Mouse (Mus musculus) kidney, postnatal 10 days (tissue): ENCODE data around the gene Acvr1.

Source experiments
- DNase-seq: peaks from one replicate; pipeline ENCODE4 v3.0.0; 2021; ENCODE audit warnings: mixed read lengths

Gene Acvr1

GRCm38 (mm10) chr2:58552296-58552695 is 14.7 kb downstream of the Acvr1 start:
- DNase-seq: no peak

DNA sequence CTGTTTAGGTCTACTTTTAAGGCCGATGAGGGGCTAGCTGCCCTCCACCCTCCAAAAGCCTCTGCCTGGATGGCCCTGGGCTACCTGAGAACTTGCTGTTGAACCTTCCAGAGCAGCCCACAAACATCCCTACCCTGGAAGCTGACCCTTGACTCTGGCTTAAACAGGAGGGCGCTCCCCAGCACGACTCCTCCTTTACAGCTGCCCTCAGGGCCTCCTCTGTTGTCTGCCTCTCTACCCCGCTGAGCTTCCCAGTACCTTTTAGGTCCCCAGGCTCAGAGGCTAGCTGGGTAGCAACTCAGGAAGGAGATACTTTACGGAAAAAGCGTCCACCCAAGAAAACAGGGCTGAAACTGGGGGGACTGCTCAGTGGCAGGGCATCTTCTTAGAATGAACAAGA is 15.1 kb downstream of the Acvr1 start:
- DNase-seq: no peak

GRCm38 (mm10) chr2:58550488-58550887 is 16.5 kb downstream of the Acvr1 start:
- no peak for DNase-seq

GRCm38 (mm10) chr2:58549960-58550359 is 17.0 kb downstream of the Acvr1 start:
- no peak for DNase-seq

DNA sequence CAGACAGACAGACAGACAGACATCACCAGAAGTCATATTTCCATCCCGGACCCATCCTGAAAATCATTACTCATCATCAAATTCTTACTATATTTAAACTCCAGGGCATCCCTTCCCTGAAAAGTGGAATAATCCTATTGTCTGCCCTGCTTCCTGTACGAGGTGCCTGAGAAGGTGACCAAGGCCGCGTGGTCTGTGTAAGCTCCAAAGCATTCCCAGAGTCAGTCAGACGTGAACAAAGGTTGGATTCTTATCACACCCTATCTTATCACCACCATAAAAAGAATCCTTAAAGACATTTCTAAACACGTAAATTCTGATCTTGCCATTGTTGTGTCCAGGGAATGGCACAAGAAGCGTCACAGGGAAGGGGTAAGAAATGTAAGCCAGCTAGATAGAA is 18.0 kb downstream of the Acvr1 start:
- DNase-seq: no peak

- DNase-seq: no peak
Measured at GRCm38 (mm10) chr2:58546264-58546663, 20.7 kb downstream of the Acvr1 start.

DNA sequence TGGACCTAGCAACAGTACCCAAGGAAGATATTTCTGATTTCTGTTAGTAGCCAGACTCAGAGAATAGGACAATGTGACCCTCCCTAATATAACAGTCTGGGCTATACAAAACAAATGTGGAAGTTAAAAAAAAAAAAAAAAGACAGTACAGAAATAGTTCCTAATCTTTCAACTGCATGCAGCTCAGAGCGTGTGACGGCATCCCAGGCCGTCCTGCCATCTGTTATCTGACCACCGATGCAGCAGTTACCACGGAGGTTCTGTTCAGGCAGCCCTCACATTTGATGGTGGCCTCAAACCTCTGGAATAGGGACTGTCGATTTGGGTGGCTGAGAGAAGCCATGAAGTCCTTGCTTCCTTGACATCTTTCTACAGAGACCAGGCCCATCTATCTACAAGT is 22.6 kb downstream of the Acvr1 start:
- DNase-seq: no peak

GRCm38 (mm10) chr2:58543252-58543651 is 23.7 kb downstream of the Acvr1 start:
- no peak for DNase-seq

DNA sequence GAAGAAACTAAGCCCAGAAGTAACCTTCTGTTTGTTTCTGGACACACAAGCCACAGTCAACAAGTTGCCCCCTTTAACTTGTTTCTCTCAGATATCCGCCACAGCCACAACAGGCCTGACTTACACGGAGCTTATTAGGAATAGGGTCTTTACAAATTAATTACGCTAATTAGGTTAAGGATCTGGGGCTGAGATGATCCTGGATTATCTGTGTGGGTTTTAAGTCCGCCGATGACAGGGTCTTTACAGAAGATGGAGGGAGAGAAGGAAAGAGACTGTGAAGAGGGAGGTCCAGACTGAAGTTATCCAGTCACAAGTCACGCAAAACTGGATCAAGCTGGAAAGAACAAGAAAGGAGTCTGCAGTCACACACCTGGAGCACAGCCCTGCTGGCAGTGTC is 28.8 kb downstream of the Acvr1 start:
- DNase-seq: no peak

DNA sequence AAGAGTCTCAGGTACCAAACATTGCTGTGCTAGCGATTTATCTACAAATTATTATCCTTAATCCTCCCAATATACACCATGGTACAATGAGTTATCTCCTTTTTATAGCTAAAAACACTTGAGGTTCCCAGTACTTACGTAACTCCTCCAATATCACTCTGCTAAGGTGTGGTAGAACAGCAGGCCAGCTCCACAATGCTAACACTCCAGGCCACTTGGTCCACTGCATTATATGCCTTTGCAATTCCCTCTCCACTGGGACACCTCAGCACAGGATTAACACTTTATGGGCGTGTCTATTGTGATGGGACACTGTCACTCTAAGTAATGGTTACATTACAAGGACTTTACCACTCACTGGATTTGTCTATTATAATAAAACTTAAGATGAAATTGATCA is 30.2 kb downstream of the Acvr1 start:
- DNase-seq: no peak

DNA sequence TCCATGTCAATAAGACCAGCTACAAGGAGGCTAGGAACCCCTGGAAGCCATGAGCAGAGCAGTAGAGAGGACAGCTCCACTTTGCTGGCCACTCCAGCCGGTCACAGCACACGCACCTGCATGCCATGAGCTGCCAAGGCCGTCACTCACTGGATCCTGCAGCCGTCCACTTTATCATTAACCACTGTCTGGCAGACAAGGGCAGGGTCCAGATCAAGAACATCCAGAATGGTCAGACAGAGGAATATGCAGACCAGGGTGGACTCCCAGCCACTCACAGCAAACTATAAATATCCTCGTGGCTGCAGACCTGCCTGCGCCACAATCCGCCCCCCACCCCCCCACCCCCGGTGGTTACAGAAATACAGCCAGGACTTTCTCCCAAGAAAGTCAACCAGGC is 31.7 kb downstream of the Acvr1 start:
- peak; percentile 64 for DNase-seq

DNA sequence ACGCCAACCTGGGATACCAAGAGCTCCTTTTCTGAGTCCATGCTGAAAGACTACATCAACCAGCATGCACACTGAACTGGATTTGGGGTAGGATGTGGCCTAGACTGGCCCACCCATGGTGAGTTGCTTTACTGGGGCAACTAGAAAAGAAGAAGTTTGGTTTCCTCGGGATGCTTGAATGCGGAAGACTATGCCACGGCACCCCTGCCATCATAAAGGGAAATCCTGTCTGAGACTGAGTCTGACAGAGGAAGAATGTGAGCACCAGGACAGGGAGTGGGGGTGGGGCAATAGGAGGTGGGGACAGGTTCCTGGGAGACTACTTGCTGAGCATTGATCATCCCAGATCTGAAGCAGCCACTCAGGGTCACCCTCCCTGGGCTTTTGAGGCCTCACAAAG is 32.6 kb downstream of the Acvr1 start:
- no peak for DNase-seq

- no peak for DNase-seq
Measured at GRCm38 (mm10) chr2:58533521-58534001, 33.4 kb downstream of the Acvr1 start.

- peak; percentile 84 for DNase-seq
Measured at GRCm38 (mm10) chr2:58532260-58532850, 34.6 kb downstream of the Acvr1 start.

DNA sequence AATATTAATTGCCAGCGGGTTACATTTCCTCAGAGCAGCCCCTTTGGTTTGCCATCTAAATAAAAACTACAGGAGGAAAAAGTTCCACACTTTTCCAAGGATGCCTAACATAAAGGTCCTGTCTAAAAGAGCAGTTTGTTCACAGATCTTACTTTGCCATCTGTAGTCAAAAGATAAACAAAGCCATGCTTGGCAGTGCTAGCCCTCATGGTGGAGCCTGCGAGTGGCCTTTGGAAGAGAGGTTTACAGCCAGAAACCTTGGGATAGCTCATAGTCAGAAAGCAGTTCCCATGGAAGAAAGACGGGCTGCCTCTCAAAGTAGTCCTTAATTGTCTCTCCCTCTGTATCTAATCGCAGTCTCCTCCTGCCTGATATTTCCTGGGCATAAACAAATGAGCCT is 36.4 kb downstream of the Acvr1 start:
- DNase-seq: no peak

DNA sequence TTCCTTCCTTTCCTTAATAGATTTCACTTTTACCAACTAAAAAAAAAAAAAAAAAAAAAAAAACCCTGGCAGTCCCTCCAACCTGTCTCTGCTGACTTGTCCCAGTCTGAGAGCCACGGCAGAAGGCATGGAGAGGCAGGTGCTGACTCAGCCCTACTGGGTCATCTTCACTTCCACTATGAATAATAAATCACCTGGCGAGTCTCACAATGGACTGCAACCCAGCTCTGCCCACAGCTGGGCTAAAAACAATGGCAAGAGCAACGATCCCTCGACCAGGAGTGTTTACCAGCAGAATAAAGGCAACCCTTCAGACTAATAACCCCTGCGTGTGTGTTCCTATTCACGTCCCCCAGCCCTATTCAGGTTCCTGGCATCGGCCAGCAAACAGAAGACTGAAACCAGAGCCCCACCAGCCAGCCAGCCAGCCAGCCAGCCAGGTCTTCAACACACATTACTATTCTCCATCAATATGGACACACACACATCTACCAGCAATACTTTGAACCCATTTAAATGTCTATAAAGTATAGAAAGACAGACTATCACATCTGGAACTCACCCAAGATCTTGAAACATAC is 37.0 kb downstream of the Acvr1 start:
- peak; percentile 43 for DNase-seq

- no peak for DNase-seq
Measured at GRCm38 (mm10) chr2:58529384-58529783, 37.6 kb downstream of the Acvr1 start.

DNA sequence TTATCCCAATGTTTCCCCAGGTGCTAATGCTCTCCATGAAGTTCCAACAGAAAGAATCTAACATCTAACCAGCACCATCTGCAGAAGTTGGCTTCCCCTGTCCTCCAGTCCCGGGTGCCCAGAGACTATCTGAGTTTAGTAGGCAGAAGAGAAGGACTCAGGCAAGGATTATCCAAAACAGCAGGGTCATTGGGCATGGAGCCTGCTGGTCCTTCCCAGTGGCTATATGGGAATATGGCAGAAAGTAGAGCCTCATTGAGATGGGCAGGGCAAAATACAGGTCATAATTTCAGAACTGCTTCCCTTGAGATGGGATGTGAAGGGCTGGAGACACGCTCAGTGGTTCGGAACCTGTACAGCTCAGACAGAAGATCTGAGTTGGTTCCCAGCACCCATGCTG is 39.2 kb downstream of the Acvr1 start:
- DNase-seq: no peak

- peak; percentile 31 for DNase-seq
Measured at GRCm38 (mm10) chr2:58524356-58524755, 42.6 kb downstream of the Acvr1 start.

GRCm38 (mm10) chr2:58523894-58524293 is 43.1 kb downstream of the Acvr1 start:
- DNase-seq: no peak

- no peak for DNase-seq
Measured at GRCm38 (mm10) chr2:58523097-58523496, 43.9 kb downstream of the Acvr1 start.

DNA sequence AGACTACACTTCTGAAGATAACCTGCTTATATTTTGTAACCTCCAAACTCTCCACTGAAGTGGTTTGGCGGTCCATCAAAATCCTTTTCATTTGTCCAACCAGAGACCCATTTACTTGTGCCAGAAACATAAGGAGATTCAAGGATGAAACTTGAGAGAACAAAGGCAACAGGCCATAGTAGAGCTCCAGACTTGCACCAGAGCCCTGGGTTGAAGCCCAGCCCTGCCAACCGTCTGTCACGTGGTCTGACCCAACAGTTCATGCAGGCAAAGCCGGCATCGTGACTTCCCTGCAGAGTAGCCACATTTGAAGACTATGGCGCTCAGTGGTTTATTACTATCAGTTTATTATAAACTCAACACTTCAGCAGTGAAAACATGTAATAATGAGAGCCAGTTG is 45.3 kb downstream of the Acvr1 start:
- DNase-seq: no peak

DNA sequence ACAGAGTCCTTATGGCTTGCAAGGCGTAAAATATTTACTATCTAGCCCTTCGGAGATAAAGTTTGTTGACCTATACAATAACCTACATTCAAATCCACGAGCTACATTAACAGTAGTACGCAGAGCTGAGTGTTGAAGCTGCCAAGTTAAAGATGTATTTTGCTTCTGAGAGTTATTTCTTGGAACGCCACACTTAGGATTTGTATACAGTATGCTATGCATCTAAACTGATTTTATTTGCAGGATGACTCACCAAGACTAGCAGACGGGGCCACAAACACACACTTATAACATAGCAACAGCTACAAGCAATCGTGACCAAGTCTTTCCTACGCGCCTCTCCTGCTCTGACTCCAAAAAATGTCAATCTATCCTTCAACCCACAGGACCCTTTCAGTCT is 46.2 kb downstream of the Acvr1 start:
- DNase-seq: no peak

GRCm38 (mm10) chr2:58518517-58518916 is 48.4 kb downstream of the Acvr1 start:
- DNase-seq: no peak

GRCm38 (mm10) chr2:58516920-58517319 is 50.0 kb downstream of the Acvr1 start:
- no peak for DNase-seq
